Mouse (Mus musculus): Measurements from ENCODE around the gene Npas4.
"Not testable (repeated sequence)": the region's sequence is repeated elsewhere in the genome, so short reads cannot be mapped to it uniquely, and the experiment has no call there.

Gene Npas4

DNA sequence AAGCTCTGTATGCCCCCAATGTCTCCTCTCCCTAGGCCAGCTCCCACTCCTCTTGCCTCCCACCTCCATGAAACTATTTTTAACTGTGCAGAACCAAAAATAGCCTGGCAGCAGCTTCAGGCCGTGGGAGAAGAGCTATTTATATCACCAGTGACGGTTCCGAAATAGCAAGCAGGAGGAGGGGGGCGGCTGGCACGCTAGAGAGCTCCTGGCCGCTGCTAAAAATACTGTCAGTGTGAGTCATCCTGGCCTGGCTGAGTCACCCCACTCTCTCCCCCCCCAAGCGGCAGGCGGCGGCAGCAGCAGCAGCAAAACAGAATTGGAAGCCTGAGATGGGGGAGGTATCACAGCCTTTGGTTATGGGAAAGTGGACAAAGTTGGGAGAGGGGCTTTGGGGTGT lies 2.8 kb upstream of the Npas4 start:
- peak; percentile 95 for DNase-seq (ENCODE audit: low spot score)

DNA sequence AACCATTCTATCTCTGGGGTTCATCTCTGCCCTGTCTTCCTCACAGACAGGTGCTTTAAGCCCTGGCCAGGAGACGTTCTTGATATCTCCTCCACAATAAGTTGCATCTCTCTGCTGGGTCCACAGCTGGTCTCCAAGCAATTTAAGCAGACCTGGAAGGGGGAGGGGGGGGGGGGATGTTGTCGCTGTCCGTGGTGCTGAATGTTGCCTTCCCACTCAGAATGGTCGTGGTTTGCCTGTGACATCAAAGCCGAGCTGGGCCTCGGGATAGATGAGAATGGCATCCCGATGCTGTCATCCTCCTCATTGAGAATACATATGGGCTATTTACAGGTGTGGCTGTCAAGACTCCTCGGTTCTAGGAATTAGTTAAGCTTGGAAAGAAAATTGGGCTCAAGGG lies 2.3 kb upstream of the Npas4 start:
- DNase-seq (ENCODE audit: low spot score): peak; percentile 42

DNA sequence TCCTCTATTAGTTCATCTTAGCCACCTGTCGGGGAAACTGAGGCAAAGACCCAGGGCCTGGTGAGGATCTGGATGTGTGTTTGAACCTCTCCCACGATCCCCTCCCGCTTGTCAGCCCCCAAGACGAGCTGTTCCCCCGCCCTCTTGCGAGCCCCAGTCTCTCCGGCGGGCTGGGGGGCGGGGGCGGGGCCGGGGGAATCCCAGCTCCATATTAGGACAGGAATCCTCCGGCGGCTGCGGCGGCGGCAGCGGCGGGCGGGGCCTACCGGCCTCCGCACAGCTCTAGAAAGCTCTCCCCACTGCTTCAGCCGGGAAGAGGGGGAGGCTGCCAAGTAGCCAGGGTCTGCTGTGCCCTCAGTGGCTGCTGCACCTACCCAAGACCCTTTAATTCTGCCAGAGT lies 600 bp upstream of the Npas4 start:
- DNase-seq (ENCODE audit: low spot score): no peak

DNA sequence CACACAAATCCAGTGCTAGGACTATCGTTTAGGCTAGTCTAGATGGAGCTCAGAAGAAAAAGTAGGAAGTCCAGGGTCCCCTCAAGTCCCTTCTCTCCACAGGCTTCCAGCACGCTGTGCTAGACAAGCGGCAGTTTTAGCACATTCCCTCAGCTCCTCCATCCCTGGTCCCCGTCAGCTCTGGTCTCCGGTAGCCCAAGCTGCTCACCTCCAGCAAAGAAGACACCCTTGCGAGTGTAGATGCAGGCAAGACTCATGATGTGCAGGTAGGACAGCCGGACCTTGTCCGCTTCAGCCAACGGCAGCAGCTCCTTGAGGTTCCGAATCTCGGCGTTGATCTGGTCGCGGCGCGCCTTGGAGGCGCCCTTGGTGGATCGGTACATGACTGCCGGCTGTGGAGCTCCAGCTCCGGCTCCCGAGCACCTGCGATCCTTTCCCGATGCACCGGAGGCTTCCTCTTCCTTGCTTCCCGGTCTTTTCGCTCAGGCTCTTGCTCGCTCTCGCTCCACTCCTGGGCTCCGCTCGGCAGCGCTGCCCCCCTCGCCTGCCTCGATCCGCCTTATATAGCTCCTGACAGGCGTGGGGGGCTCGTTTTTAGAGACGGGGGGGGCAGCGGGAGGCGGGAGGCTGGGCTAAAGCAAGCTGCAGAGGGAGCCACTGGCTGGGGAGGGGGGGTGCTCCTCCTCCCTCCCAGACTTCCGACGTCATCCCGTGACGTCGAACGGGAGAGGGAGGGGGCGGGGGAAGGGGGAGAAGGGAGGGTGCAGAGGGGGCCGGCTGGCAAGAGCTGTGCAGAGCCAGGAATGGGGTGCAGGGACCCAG lies 471 bp downstream of the Npas4 start:
- DNase-seq (ENCODE audit: low spot score): no peak

DNA sequence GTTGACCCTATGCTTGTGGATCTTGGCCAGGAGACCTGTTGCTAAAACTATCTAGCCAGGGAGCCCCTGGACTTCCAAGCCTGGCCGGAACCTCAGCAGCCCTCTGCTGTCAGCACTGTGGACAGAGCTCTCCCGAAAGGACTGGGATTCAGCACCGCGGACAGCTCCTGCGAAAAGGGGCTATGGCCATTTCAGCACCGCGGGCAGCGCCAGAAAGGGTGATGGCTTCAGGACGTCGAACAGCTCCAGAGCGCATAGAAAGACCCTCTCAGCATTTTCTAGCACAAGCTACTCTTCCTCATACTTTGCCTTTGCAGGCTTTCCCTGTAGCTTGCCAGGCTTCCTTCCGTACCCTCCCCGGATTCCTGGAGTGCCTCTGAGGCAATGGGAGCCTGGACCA lies 1.1 kb downstream of the Npas4 start:
- DNase-seq (ENCODE audit: low spot score): peak; percentile 92

DNA sequence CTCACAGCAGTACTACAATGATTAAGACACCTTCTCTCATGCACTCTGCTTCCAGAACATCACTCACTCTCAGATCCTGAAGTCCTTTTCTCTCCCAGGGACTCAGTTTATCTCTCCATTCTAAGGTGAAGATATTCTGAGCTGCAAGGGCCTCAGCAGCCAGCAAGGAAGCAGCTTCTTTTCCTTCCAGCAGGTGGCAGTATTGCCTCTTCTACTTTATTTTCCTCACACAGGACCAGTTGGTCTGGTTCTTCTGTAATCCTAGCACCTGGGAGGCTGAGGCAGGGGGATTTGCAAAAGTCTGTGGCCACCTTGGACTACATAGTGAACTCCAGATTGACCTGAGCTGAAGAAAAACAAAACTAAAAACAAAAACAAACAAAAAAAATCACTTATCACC lies 8.3 kb downstream of the Npas4 start:
- DNase-seq (ENCODE audit: low spot score): peak; percentile 85

DNA sequence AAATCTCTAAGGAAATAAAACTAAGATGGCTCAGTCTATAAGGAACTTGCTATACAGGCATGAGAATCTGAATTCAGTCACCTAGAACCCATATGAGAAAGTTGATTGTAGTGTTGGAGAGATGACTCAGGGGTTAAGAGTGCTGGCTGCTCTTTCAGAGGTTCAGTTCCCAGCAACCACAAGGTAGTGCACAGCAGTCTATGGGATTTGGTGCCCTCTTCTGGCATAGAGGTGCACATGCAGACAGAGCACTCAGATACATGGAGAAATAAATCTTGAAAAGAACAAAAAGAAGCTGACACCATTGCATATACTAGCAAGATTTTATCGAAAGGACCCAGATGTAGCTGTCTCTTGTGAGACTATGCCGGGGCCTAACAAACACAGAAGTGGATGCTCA lies 21.9 kb downstream of the Npas4 start:
- DNase-seq (ENCODE audit: low spot score): no peak

DNA sequence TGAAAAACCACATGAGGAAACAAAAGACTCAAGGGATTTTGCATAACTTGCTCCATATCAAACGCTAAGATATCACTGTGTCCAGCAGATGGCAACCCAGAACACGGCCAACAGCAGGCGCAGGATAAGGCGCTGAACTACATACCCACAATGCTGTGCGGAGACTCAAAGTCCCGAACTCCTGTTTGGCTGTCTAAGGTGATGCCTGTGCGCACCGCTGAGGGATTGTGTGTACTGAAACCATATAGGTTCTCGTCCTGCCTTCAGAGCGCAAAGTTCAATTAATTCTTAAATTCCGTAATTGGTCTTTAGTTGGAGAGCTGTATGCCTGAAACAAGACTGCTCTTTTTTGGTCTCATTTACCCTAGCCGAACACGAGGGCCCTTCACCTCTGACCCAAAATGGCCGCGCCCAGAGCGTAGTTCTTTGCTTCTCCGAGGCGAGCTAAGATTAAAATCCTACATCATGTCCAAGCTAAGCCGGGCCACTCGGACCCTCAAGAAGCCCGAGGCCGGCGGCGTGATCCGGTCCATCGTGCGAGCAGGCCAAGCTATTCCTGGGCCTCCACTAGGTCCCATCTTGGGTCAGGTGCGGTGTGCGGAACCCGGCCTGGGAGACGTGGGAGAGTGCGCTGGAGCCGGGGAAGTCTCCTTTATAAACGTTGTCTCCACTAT lies 28.1 kb downstream of the Npas4 start, which contains the start of gene Mrpl11:
Gene Mrpl11, plus strand, starts transcription at position 220 of the 674 bp plus-strand sequence.
- DNase-seq (ENCODE audit: low spot score): peak; percentile 98

DNA sequence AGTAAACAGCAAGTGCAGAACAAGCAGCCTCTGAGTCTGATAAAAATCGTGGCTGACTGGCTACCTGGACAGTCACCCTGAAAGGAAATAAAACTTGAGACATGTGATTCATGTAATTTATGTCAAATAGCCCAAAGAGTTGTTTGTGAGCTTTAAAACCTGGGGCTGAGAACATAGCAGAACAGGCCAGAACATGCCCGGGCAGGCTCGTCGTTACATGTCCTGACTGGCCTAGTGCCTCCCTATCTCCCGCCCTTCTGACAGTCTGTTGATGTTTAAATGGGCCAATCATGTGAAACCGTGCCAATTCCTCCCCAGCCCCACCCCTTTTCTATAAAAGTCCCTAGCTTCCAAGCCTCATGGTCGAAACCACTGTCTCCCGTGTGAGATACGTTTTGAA lies 41.5 kb downstream of the Npas4 start:
- not testable (repeated sequence) for DNase-seq (ENCODE audit: low spot score)

DNA sequence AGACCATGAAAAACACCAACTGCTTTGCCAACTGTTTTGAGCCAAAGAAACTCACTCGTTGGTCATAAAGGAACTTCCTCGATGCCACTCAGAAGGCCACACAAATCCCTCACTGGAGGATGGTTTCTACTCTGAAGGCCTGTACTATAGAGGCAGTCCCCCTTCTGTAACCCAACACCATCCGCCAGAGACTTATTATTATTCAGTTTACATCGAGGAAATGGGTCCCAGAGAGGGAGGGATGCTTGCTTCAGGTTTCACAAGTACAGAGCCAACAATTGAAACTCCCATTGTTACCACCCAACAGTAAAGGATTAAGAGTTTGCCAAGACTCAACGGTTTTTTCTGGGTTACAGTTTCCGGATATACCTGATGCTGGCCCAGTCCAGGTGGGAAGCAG lies 44.6 kb downstream of the Npas4 start:
- no peak for DNase-seq (ENCODE audit: low spot score)

DNA sequence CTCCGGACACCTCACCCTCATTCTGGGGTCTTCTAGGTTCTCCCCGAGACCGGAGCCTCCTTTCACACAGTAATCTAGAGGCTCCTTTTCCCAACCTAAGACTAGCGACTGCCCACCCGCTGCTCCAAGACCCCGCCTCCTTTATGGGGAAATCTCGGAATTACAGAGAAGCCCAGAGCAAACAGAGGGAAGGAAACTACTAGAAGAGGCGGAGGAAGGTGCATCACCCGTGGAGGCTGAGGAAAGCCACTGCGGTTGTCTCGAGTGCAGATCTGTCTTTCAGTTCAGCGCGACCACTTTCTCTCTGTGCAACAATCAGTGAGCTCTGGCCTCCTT lies 46.9 kb downstream of the Npas4 start:
- DNase-seq (ENCODE audit: low spot score): no peak

DNA sequence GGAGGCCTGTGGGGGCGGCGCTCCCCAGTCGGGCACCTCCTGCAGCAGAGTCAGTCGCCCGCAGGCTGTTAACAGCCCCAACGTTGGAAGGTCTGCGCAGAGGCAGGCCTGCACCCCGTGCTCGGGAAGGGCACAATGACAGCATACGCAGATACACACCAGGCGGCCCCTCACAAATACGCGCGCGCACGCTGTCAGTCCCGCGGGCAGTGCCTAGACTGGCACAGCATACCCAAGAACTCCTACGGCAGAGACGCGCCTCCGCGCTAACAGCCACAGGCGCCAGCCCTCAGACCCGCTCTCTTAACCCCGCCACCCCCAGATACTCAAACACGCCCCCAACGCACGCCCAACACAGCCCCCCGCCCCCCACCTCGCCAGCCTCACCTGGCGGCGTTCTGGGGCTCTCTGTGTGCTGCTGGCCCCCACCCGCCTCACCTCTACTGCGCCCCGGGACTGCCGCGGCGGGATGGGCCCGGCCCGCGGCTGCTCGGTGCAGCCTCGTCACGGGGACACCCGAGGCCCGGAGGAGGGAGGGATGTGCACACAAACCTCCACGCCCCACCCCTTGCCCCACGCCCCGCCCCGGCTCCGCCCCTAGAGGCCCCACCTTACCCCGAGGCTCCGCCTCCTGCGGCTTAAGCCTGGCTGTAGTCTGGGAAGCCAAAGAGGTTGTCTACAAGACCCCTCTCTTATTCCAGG lies 47.4 kb downstream of the Npas4 start, which contains the start of gene Peli3:
Gene Peli3, minus strand, starts transcription at position 577 of the 702 bp plus-strand sequence.
- peak; percentile 78 for DNase-seq (ENCODE audit: low spot score)

DNA sequence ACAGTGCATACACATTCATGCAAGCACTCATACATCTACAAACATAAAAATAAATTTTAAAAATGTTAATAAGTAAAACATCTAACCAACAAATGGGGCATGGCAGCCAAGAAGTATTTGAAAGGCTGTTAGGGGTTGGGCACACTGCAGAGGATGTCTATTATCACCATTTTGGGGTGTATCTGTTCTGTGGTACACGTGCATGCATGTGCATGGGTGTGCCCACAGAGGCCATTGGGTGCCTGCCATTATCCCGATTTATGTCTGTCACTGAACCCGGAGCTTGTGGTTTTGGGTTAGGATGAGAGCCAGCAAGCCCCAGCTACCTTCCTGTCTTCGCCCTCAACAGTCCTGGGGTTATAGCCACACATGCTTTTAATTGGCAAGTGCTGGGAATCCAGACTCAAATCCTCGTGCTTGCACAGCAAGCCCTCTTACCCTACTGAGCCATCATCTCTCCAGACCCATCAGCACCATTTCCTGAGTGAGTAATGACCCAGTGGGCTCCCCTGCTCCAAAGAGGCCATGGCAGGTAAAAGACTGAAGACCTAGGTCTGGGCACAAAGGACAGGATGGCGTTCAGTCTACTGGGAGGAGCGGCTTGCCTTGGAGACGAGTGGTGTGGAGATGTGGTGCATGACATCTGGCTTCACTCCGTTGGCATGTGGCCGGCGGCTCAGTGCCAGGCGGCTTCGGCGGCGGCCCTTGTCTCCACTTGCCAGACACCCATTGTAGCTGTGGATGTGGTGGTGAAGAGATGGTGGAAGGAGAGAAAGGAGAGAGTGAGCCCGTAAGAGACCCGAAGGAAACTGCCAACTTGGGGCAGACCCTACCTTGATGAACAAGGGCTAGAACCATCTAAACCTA lies 52.4 kb downstream of the Npas4 start:
- DNase-seq (ENCODE audit: low spot score): no peak

DNA sequence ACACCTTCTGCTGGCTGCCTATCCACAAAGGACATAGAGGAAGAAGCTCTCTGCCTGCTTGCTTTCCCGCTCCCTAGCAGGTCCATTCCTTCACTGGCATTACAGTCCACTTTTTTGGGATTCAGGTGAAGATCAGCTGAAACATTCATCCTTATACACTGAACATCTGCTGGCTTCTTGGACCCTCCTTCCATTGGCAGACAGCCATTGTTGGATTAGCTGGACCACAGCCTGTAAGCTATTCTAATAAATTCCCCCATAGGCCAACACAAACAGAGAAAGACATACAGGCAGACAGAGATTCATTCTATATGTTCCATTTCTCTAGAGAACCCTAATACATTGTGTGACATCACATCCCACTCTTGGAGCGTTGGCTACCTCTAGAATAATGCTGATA lies 53.2 kb downstream of the Npas4 start:
- no peak for DNase-seq (ENCODE audit: low spot score)

Data from adipocyte (in vitro differentiated cells).